Mouse (Mus musculus): ENCODE results near the gene Auts2.

DNA sequence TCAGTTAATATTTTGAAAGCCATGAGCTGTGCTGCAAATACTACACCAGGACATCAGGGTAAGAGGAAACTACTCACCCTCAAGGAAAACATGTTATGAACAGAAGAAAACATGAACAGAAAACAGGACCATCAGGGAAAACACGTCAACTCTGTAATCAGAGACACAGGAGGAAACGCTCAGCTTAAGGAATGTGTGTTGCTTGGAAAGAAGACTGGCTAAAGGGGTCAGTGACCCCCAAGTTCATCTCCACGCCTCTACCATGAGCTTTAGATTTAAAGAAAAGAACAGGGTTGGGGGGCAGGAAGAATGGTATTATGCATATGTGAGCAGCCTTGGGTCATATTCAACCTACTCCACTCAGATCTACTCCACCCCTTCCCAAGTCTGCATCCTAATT, 356.5 kb downstream of the Auts2 start:
- TF ChIP-seq CTCF (IDR thresholded peaks at IDR 0.05) (no peak), EP300 (IDR thresholded peaks at IDR 0.05) (no peak)

All from lung, postnatal 0 days (tissue).